Mouse (Mus musculus): ENCODE results near the gene Pard3.

Pard3 gene

GRCm38 (mm10) chr8:127440834-127441485, 377.3 kb downstream of the Pard3 start:
- peak; percentile 89 to 93 for DNase-seq

- no peak for DNase-seq
Observed at GRCm38 (mm10) chr8:127447401-127447800, 383.7 kb downstream of the Pard3 start.

GRCm38 (mm10) chr8:127449066-127449840, 385.6 kb downstream of the Pard3 start:
- DNase-seq: no peak

- no peak for DNase-seq
Observed at GRCm38 (mm10) chr8:127450954-127451668, 387.4 kb downstream of the Pard3 start.

GRCm38 (mm10) chr8:127452364-127452763, 388.7 kb downstream of the Pard3 start:
- no peak for DNase-seq

- no peak for DNase-seq
Observed at GRCm38 (mm10) chr8:127457901-127458300, 394.2 kb downstream of the Pard3 start.

- no peak for DNase-seq
Observed at GRCm38 (mm10) chr8:127461173-127461572, 397.5 kb downstream of the Pard3 start.

GRCm38 (mm10) chr8:127462378-127462935, 398.8 kb downstream of the Pard3 start:
- DNase-seq: no peak

- DNase-seq: no peak
Observed at GRCm38 (mm10) chr8:127464300-127464699, 400.6 kb downstream of the Pard3 start.

- no peak for DNase-seq
Observed at GRCm38 (mm10) chr8:127472204-127472603, 408.5 kb downstream of the Pard3 start.

GRCm38 (mm10) chr8:127480003-127480402, 416.3 kb downstream of the Pard3 start:
- DNase-seq: no peak

GRCm38 (mm10) chr8:127485618-127486017, 421.9 kb downstream of the Pard3 start:
- DNase-seq: no peak

GRCm38 (mm10) chr8:127491963-127492362, 428.3 kb downstream of the Pard3 start:
- DNase-seq: no peak

- peak in 1 of 2 experiments; percentile 13 for DNase-seq
Observed at GRCm38 (mm10) chr8:127495226-127495780, 431.6 kb downstream of the Pard3 start.

- DNase-seq: no peak
Observed at GRCm38 (mm10) chr8:127498997-127499719, 435.5 kb downstream of the Pard3 start.

- no peak for DNase-seq
Observed at GRCm38 (mm10) chr8:127499720-127500114, 436.0 kb downstream of the Pard3 start.

GRCm38 (mm10) chr8:127500206-127500605, 436.5 kb downstream of the Pard3 start:
- DNase-seq: no peak

GRCm38 (mm10) chr8:127501756-127502155, 438.1 kb downstream of the Pard3 start:
- no peak for DNase-seq

- peak in 1 of 2 experiments; percentile 12 for DNase-seq
Observed at GRCm38 (mm10) chr8:127505286-127505685, 441.6 kb downstream of the Pard3 start.

- DNase-seq: no peak
Observed at GRCm38 (mm10) chr8:127506336-127506735, 442.6 kb downstream of the Pard3 start.

GRCm38 (mm10) chr8:127511341-127511740, 447.6 kb downstream of the Pard3 start:
- no peak for DNase-seq

GRCm38 (mm10) chr8:127512001-127512573, 448.4 kb downstream of the Pard3 start:
- DNase-seq: no peak
